Mouse (Mus musculus): ENCODE data around the gene Hydin. TPM values are rescaled to one million over a fixed set of nuclear protein-coding genes. Genes with fewer than 3 reads are reported as not detected.
A peak's percentile ranks its signal among the peaks of the same experiment; 100 is the strongest.

Gene Hydin
- polyA plus RNA-seq, 1 experiment from 2014 or later: 0.12 TPM

- H3K4me3 ChIP-seq (ENCODE audit: low read depth, low read length): no peak overlapping the region
- H3K9ac ChIP-seq: no peak overlapping the region
- H3K4me1 ChIP-seq (ENCODE audit: insufficient read depth): no peaks in the 10 kb centered on the region
- TF ChIP-seq CTCF (IDR thresholded peaks at IDR 0.05; ENCODE audit: low read depth): peak; percentile 72
- DNase-seq (peak; percentile 82), ATAC-seq (ENCODE audit: insufficient read depth) (peak; percentile 32; the same call in 1 of the 2 replicates)
- H3K9me3 ChIP-seq (ENCODE audit: low read depth, low read length): no peaks in the 10 kb centered on the region
- no peak overlapping the region for H3K27ac ChIP-seq (ENCODE audit: low read depth)
- WGBS: 67% methylated on average over 9 of the region's 9 CpGs
- no peaks in the 10 kb centered on the region for H3K27me3 ChIP-seq (ENCODE audit: insufficient read depth, low read length)
- H3K4me2 ChIP-seq: no peak overlapping the region
- H3K36me3 ChIP-seq (ENCODE audit: insufficient read depth): peaks cover 22% of the 10 kb centered on the region
These were observed 362.7 kb downstream of the Hydin start for GRCm38 (mm10) chr8:110629245-110630063.

DNA sequence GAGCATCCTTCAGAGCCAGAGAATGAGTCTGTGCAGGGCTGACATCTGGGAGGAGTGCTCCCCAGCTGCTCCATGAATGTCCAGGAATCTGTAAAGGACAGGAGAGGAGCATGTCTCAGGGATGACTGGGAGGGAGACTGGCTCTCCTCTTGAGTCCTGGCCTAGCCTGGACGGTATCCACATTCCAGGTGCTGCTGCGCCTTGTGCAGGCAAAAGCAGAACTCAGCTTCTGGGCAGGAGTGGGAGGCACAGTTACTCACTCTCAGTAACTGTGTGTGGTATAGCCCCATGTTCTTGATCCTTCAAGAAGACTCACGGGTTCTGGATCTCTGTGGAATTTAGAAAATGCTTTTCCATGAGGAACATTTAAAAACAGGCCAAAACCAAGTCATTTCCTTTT lies 363.3 kb downstream of the Hydin start:
- H3K36me3 ChIP-seq (ENCODE audit: insufficient read depth): peaks cover 26% of the 10 kb centered on the region
- H3K4me2 ChIP-seq: no peak overlapping the region
- H3K9ac ChIP-seq: no peak overlapping the region
- DNase-seq (no peak), ATAC-seq (ENCODE audit: insufficient read depth) (no peak)
- H3K9me3 ChIP-seq (ENCODE audit: low read depth, low read length): no peaks in the 10 kb centered on the region
- no peak for TF ChIP-seq CTCF (IDR thresholded peaks at IDR 0.05; ENCODE audit: low read depth)
- no peaks in the 10 kb centered on the region for H3K27me3 ChIP-seq (ENCODE audit: insufficient read depth, low read length)
- no peaks in the 10 kb centered on the region for H3K4me1 ChIP-seq (ENCODE audit: insufficient read depth)
- no peak overlapping the region for H3K27ac ChIP-seq (ENCODE audit: low read depth)
- WGBS: 90% methylated on average over 3 of the region's 3 CpGs
- H3K4me3 ChIP-seq (ENCODE audit: low read depth, low read length): no peak overlapping the region

- DNase-seq: peak; percentile 75
- Histone ChIP-seq H3K4me3 (ENCODE audit: low read depth, low read length) (no peak overlapping the region), H3K27me3 (ENCODE audit: insufficient read depth, low read length) (no peaks in the 10 kb centered on the region), H3K4me1 (ENCODE audit: insufficient read depth) (no peaks in the 10 kb centered on the region), H3K4me2 (peak overlapping the region; percentile 20; the same call in 1 of the 2 replicates), H3K9ac (no peak overlapping the region), H3K9me3 (ENCODE audit: low read depth, low read length) (no peaks in the 10 kb centered on the region), H3K36me3 (ENCODE audit: insufficient read depth) (peaks cover 32% of the 10 kb centered on the region), H3K27ac (ENCODE audit: low read depth) (peak overlapping the region; percentile 42; the same call in 1 of the 2 replicates)
- ATAC-seq (ENCODE audit: insufficient read depth): peak; percentile 82
- no peak for TF ChIP-seq CTCF (IDR thresholded peaks at IDR 0.05; ENCODE audit: low read depth)
- WGBS: 63% methylated on average over 8 of the region's 8 CpGs
These were observed 363.8 kb downstream of the Hydin start for GRCm38 (mm10) chr8:110630571-110631071.

DNA sequence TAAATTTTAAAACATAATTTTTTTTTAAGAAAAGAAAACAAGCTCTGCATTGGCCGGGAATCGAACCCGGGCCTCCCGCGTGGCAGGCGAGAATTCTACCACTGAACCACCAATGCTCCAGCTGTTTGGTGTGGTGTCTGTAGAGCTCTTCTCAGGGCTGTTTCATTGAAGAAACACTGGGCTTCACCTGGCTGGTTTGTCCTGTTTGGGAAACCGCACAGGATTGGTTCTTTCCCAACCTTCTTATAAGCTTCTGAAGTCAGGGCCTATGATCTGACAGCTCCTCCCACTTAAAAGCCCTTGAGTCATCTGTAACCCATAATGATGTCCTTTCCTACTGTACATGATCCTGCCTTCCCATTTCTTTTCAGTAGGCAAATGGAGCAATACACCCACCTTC lies 364.4 kb downstream of the Hydin start:
- no peak for TF ChIP-seq CTCF (IDR thresholded peaks at IDR 0.05; ENCODE audit: low read depth)
- peak; percentile 9; the same call in 1 of the 2 replicates for ATAC-seq (ENCODE audit: insufficient read depth)
- H3K27ac ChIP-seq (ENCODE audit: low read depth): peak overlapping the region; percentile 42; the same call in 1 of the 2 replicates
- H3K4me2 ChIP-seq: no peak overlapping the region
- WGBS: 92% methylated on average over 7 of the region's 7 CpGs
- no peaks in the 10 kb centered on the region for H3K9me3 ChIP-seq (ENCODE audit: low read depth, low read length)
- H3K9ac ChIP-seq: no peak overlapping the region
- H3K4me1 ChIP-seq (ENCODE audit: insufficient read depth): no peaks in the 10 kb centered on the region
- peak; percentile 22 for DNase-seq
- H3K4me3 ChIP-seq (ENCODE audit: low read depth, low read length): no peak overlapping the region
- H3K36me3 ChIP-seq (ENCODE audit: insufficient read depth): peaks cover 34% of the 10 kb centered on the region
- H3K27me3 ChIP-seq (ENCODE audit: insufficient read depth, low read length): no peaks in the 10 kb centered on the region

DNA sequence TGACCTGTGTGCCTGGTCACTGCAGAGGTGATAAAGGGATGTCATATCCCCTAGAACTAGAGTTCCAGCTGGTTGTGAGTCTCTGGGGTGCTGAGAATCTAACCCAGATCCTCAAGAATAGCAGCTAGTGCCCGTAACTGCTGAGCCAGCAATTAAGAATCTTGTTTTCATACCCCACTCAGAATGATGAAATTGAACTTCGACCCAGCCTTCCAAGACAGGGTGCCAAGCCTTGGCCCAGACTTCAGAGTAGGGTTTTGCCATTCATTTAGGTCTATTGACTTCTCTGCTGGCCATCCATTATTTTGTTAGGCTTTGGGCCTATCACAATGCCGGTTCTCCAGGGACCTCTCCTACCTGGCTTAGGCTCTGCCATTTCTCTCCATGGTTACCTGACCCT lies 367.0 kb downstream of the Hydin start:
- Histone ChIP-seq H3K9me3 (ENCODE audit: low read depth, low read length) (no peaks in the 10 kb centered on the region), H3K27me3 (ENCODE audit: insufficient read depth, low read length) (no peaks in the 10 kb centered on the region), H3K27ac (ENCODE audit: low read depth) (no peak overlapping the region), H3K4me3 (ENCODE audit: low read depth, low read length) (no peak overlapping the region), H3K4me1 (ENCODE audit: insufficient read depth) (no peaks in the 10 kb centered on the region), H3K9ac (no peak overlapping the region), H3K36me3 (ENCODE audit: insufficient read depth) (peaks cover 48% of the 10 kb centered on the region), H3K4me2 (no peak overlapping the region)
- ATAC-seq (ENCODE audit: insufficient read depth): no peak
- DNase-seq: no peak
- 91% methylated on average over 3 of the region's 3 CpGs for WGBS
- TF ChIP-seq CTCF (IDR thresholded peaks at IDR 0.05; ENCODE audit: low read depth): no peak

DNA sequence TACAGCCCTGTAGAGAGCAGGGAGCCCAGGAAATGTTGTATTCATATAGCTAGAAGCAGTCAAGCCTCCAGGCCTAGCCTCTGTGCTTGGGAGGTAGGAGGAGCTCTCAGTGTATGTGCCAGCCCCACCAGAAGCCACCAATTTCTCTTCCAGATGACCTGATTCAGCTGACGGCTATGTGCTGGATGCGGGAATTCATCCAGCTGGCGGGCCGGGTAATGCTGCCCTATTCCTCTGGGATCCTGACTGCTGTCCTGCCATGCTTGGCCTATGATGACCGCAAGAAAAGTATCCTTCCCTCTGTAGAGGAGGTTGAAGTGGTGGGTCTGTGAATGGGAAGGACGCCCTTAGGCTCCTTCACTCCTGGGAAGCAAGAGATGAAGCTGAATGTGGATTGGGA lies 369.4 kb downstream of the Hydin start:
- WGBS: 86% methylated on average over 6 of the region's 6 CpGs
- ATAC-seq (ENCODE audit: insufficient read depth) (no peak), DNase-seq (no peak)
- no peak overlapping the region for H3K9ac ChIP-seq
- H3K4me1 ChIP-seq (ENCODE audit: insufficient read depth): no peaks in the 10 kb centered on the region
- no peak overlapping the region for H3K4me3 ChIP-seq (ENCODE audit: low read depth, low read length)
- H3K27me3 ChIP-seq (ENCODE audit: insufficient read depth, low read length): no peaks in the 10 kb centered on the region
- H3K9me3 ChIP-seq (ENCODE audit: low read depth, low read length): no peaks in the 10 kb centered on the region
- no peak overlapping the region for H3K4me2 ChIP-seq
- H3K27ac ChIP-seq (ENCODE audit: low read depth): no peak overlapping the region
- H3K36me3 ChIP-seq (ENCODE audit: insufficient read depth): peaks cover 48% of the 10 kb centered on the region
- no peak for TF ChIP-seq CTCF (IDR thresholded peaks at IDR 0.05; ENCODE audit: low read depth)

- no peak for ATAC-seq (ENCODE audit: insufficient read depth)
- 92% methylated on average over 5 of the region's 5 CpGs for WGBS
- H3K27me3 ChIP-seq (ENCODE audit: insufficient read depth, low read length): no peaks in the 10 kb centered on the region
- no peak overlapping the region for H3K27ac ChIP-seq (ENCODE audit: low read depth)
- no peaks in the 10 kb centered on the region for H3K4me1 ChIP-seq (ENCODE audit: insufficient read depth)
- H3K4me3 ChIP-seq (ENCODE audit: low read depth, low read length): no peak overlapping the region
- H3K9me3 ChIP-seq (ENCODE audit: low read depth, low read length): no peaks in the 10 kb centered on the region
- DNase-seq: no peak
- H3K4me2 ChIP-seq: no peak overlapping the region
- TF ChIP-seq CTCF (IDR thresholded peaks at IDR 0.05; ENCODE audit: low read depth): no peak
- H3K36me3 ChIP-seq (ENCODE audit: insufficient read depth): peaks cover 24% of the 10 kb centered on the region; the same call in 1 of the 2 replicates
- no peak overlapping the region for H3K9ac ChIP-seq
These were observed 375.6 kb downstream of the Hydin start for GRCm38 (mm10) chr8:110642331-110642730.
